Mouse (Mus musculus) hindbrain, embryonic 12.5 days (tissue): ENCODE measurements around the gene Mmp24. TPM values are rescaled to one million over a fixed set of nuclear protein-coding genes. Genes with fewer than 3 reads are reported as not detected.

Experiments
- ATAC-seq: fragments of 200-750 bp; cut with Nextera tagmentation; 2 replicates; pipeline ENCODE4 v1.8.0; 2017; ENCODE audit warnings: moderate TSS enrichment; ENCODE audit not compliant: low FRiP score
- H3K27ac ChIP-seq: fragments of 300-500 bp; sonication (generic); 2 replicates; pipeline ENCODE4 v1.5.1; 2016; ENCODE audit warnings: mild to moderate bottlenecking
- H3K27me3 ChIP-seq: fragments of 300-500 bp; sonication (generic); 2 replicates; pipeline ENCODE4 v1.6.1; 2016; ENCODE audit warnings: mild to moderate bottlenecking
- H3K36me3 ChIP-seq: fragments of 300-500 bp; sonication (generic); 2 replicates; pipeline ENCODE4 v1.6.1; 2016; ENCODE audit warnings: mild to moderate bottlenecking
- H3K4me1 ChIP-seq: fragments of 300-500 bp; sonication (generic); 2 replicates; pipeline ENCODE4 v1.6.1; 2016
- H3K4me2 ChIP-seq: fragments of 300-500 bp; sonication (generic); replicated peaks from 2 replicates; pipeline ENCODE4 v1.6.1; 2016; ENCODE audit warnings: mild to moderate bottlenecking
- H3K4me3 ChIP-seq: fragments of 300-500 bp; sonication (generic); 2 replicates; pipeline ENCODE4 v1.5.1; 2016; ENCODE audit warnings: mild to moderate bottlenecking
- H3K9ac ChIP-seq: fragments of 300-500 bp; sonication (generic); 2 replicates; pipeline ENCODE4 v1.6.1; 2016; ENCODE audit warnings: mild to moderate bottlenecking, moderate library complexity
- H3K9me3 ChIP-seq: fragments of 300-500 bp; sonication (generic); replicated peaks from 2 replicates; pipeline ENCODE4 v1.6.1; 2016; ENCODE audit warnings: mild to moderate bottlenecking
- WGBS: fragments of 180-500 bp; shearing (Covaris S2); methylation state at CpG from one replicate; pipeline ENCODE4 v1.1.7; 2016; 5-methylcytosine and 5-hydroxymethylcytosine counted together
- polyA plus RNA-seq: library from polyadenylated mRNA; unstranded; fragments of >200 nt; fragmentation: Nextera tagmentation; extraction: Ambion mirVana; gene quantifications from 2 replicates; pipeline ENCODE4 v1.2.1, GENCODE M21; 2016

Mmp24 gene
- polyA plus RNA-seq, 1 experiment from 2014 or later, result 6.0 TPM

- Histone ChIP-seq H3K27ac (no peak overlapping the region), H3K4me1 (no peaks in the 10 kb centered on the region), H3K9me3 (no peaks in the 10 kb centered on the region), H3K4me3 (no peak overlapping the region), H3K4me2 (no peak overlapping the region), H3K27me3 (no peaks in the 10 kb centered on the region), H3K36me3 (peaks cover 55% of the 10 kb centered on the region), H3K9ac (no peak overlapping the region)
- ATAC-seq, result 0 out of 2 replicates have a peak, but pooled peaks have one; percentile 29
- WGBS, result 37% methylated on average over 6 of the region's 6 CpGs
These were observed 73.1 kb downstream of the Mmp24 start for GRCm38 (mm10) chr2:155848291-155848690.

- Histone ChIP-seq H3K27ac (no peak overlapping the region), H3K4me1 (no peaks in the 10 kb centered on the region), H3K27me3 (no peaks in the 10 kb centered on the region), H3K4me3 (no peak overlapping the region), H3K4me2 (no peak overlapping the region), H3K9me3 (no peaks in the 10 kb centered on the region), H3K9ac (no peak overlapping the region), H3K36me3 (peaks cover 58% of the 10 kb centered on the region)
- WGBS, result 73% methylated on average over 7 of the region's 7 CpGs
- no peak for ATAC-seq
These were observed 74.3 kb downstream of the Mmp24 start for GRCm38 (mm10) chr2:155849464-155849863.

- Histone ChIP-seq H3K9me3 (no peaks in the 10 kb centered on the region), H3K36me3 (peaks cover 54% of the 10 kb centered on the region), H3K4me1 (no peaks in the 10 kb centered on the region), H3K27me3 (no peaks in the 10 kb centered on the region), H3K27ac (no peak overlapping the region), H3K4me2 (no peak overlapping the region), H3K9ac (no peak overlapping the region), H3K4me3 (no peak overlapping the region)
- ATAC-seq, result no peak
- 80% methylated on average over 7 of the region's 7 CpGs for WGBS
These were observed 75.0 kb downstream of the Mmp24 start for GRCm38 (mm10) chr2:155850120-155850519.

GRCm38 (mm10) chr2:155852536-155852935 lies 77.4 kb downstream of the Mmp24 start:
- H3K27ac ChIP-seq, result no peak overlapping the region
- no peaks in the 10 kb centered on the region for H3K9me3 ChIP-seq
- no peak for ATAC-seq
- H3K4me2 ChIP-seq, result no peak overlapping the region
- H3K4me3 ChIP-seq, result no peak overlapping the region
- H3K4me1 ChIP-seq, result no peaks in the 10 kb centered on the region
- peaks cover 43% of the 10 kb centered on the region for H3K36me3 ChIP-seq
- H3K9ac ChIP-seq, result no peak overlapping the region
- H3K27me3 ChIP-seq, result no peaks in the 10 kb centered on the region
- 91% methylated on average over 5 of the region's 5 CpGs for WGBS

- peaks cover 11% of the 10 kb centered on the region for H3K36me3 ChIP-seq
- 81% methylated on average over 7 of the region's 7 CpGs for WGBS
- no peak overlapping the region for H3K27ac ChIP-seq
- H3K9me3 ChIP-seq, result no peaks in the 10 kb centered on the region
- H3K4me3 ChIP-seq, result no peak overlapping the region
- peaks cover 11% of the 10 kb centered on the region for H3K4me1 ChIP-seq
- no peak for ATAC-seq
- H3K27me3 ChIP-seq, result no peaks in the 10 kb centered on the region
- H3K4me2 ChIP-seq, result no peak overlapping the region
- no peak overlapping the region for H3K9ac ChIP-seq
These were observed 85.0 kb downstream of the Mmp24 start for GRCm38 (mm10) chr2:155860102-155860501.

- no peak overlapping the region for H3K4me2 ChIP-seq
- no peak overlapping the region for H3K4me3 ChIP-seq
- H3K27me3 ChIP-seq, result no peaks in the 10 kb centered on the region
- peaks cover 11% of the 10 kb centered on the region for H3K4me1 ChIP-seq
- no peak overlapping the region for H3K9ac ChIP-seq
- H3K36me3 ChIP-seq, result peaks cover 6% of the 10 kb centered on the region
- no peaks in the 10 kb centered on the region for H3K9me3 ChIP-seq
- no peak overlapping the region for H3K27ac ChIP-seq
- WGBS, result 94% methylated on average over 6 of the region's 6 CpGs
- no peak for ATAC-seq
These were observed 86.4 kb downstream of the Mmp24 start for GRCm38 (mm10) chr2:155861581-155861980.

- peaks cover 1% of the 10 kb centered on the region for H3K36me3 ChIP-seq
- H3K27ac ChIP-seq, result peak overlapping the region; percentile 68
- ATAC-seq, result peak; percentile 95
- H3K4me2 ChIP-seq, result peak overlapping the region; percentile 22
- H3K27me3 ChIP-seq, result no peaks in the 10 kb centered on the region
- peaks cover 11% of the 10 kb centered on the region for H3K4me1 ChIP-seq
- no peaks in the 10 kb centered on the region for H3K9me3 ChIP-seq
- no peak overlapping the region for H3K4me3 ChIP-seq
- no peak overlapping the region for H3K9ac ChIP-seq
- WGBS, result 60% methylated on average over 13 of the region's 13 CpGs
These were observed 87.6 kb downstream of the Mmp24 start for GRCm38 (mm10) chr2:155862573-155863300.

- peak; percentile 82 for ATAC-seq
- Histone ChIP-seq H3K27me3 (no peaks in the 10 kb centered on the region), H3K9ac (no peak overlapping the region), H3K36me3 (0 out of 2 replicates have a peak, but pooled peaks cover 3% of the 10 kb centered on the region), H3K4me1 (peaks cover 11% of the 10 kb centered on the region), H3K9me3 (no peaks in the 10 kb centered on the region), H3K4me2 (peak overlapping the region; percentile 22), H3K27ac (peak overlapping the region; percentile 30; the same call in 1 of the 2 replicates), H3K4me3 (no peak overlapping the region)
- WGBS, result 53% methylated on average over 11 of the region's 11 CpGs
These were observed 88.2 kb downstream of the Mmp24 start for GRCm38 (mm10) chr2:155863301-155863867.

Other genes with a start within 250 kb of the Mmp24 start
- 17.0 and 18.3 TPM in 2 replicates for gene Gss, start 182.5 kb upstream of the Mmp24 start, polyA plus RNA-seq
- gene Myh7b, start 164.1 kb upstream of the Mmp24 start, polyA plus RNA-seq, result 0.61 and 1.6 TPM in 2 replicates
- gene Trpc4ap, start 83.0 kb upstream of the Mmp24 start, polyA plus RNA-seq, result 190 and 204 TPM in 2 replicates
- gene Edem2, start 45.9 kb upstream of the Mmp24 start, polyA plus RNA-seq, result 37.3 and 38.5 TPM in 2 replicates
- not detected in 2 replicates for gene Gm17581, start 39.5 kb upstream of the Mmp24 start, polyA plus RNA-seq
- gene Procr, start 24.2 kb upstream of the Mmp24 start, polyA plus RNA-seq, result 3.4 and 4.1 TPM in 2 replicates
- gene BC029722, start 44.1 kb downstream of the Mmp24 start, polyA plus RNA-seq, result 17.1 and 17.3 TPM in 2 replicates
- gene Eif6, start 51.6 kb downstream of the Mmp24 start, polyA plus RNA-seq, result 151 and 160 TPM in 2 replicates
- 0.41 and 0.46 TPM in 2 replicates for gene Fam83c, start 59.5 kb downstream of the Mmp24 start, polyA plus RNA-seq
- gene Uqcc1, start 155.0 kb downstream of the Mmp24 start, polyA plus RNA-seq, result 65.5 and 70.0 TPM in 2 replicates
- not detected in 2 replicates for gene Gm15557, start 165.4 kb downstream of the Mmp24 start, polyA plus RNA-seq
- 3.6 and 3.8 TPM in 2 replicates for gene Gdf5, start 170.0 kb downstream of the Mmp24 start, polyA plus RNA-seq
- 26.9 and 27.7 TPM in 2 replicates for gene Cep250, start 181.1 kb downstream of the Mmp24 start, polyA plus RNA-seq
- gene 6430550D23Rik, start 232.6 kb downstream of the Mmp24 start, polyA plus RNA-seq, result 1.7 and 2.4 TPM in 2 replicates
- 230 and 257 TPM in 2 replicates for gene Ergic3, start 232.7 kb downstream of the Mmp24 start, polyA plus RNA-seq